Mouse (Mus musculus) bone marrow macrophage, adult 2 months (primary cell): Measurements from ENCODE around the gene Nfib.

Experiments
- CTCF ChIP-seq: IDR thresholded peaks from 2 replicates; pipeline ENCODE4 v1.5.1; 2012; ENCODE audit warnings: low read depth, mild to moderate bottlenecking, low read length, moderate library complexity
- POLR2A ChIP-seq: IDR thresholded peaks from 2 replicates; pipeline ENCODE4 v1.6.1; 2012; ENCODE audit warnings: mild to moderate bottlenecking, low read depth, low read length, borderline replicate concordance

DNA sequence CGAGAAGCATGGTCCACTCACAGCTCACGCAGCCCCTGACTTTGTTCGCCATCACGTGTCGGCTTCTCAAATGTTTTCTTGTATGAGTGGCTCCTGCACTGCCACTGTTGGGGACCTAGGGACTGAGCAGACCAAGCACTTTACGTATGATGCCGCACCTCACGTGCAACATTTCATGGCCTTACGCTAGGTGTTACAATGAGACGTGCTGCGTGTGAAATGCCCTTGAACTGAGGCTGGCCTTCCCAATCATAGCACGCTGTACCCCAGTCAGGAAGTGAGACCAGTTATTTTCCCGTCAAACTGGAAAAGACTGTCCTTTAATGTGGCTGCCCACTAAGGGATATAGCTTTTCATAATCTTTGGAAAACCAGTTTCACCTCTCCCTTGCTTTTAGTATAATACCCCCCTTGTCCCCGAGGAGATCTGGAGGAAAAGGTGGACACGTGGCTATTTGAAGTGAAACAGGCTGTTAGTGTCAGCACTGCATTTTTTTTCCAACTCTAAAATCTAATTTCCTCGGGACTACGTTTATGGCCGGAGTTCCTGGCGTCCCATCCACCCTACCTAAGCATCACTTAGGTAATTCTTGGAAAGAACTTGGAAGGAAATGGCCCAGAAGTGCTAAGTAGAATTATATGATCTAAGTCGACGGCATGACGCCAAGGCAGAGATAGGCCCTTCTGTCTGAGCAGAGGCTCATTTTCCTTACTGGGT lies 29.4 kb upstream of the Nfib start:
- no peak for TF ChIP-seq CTCF
- no peak for TF ChIP-seq POLR2A
